Mouse (Mus musculus) left cerebral cortex, adult 9 months (tissue): Measurements from ENCODE around the gene Hsph1.

Experiments
- DNase-seq, 2 experiments: peaks; one replicate each; pipeline ENCODE4 v3.0.0; 2022; ENCODE audit warnings: low spot score in 2 of 2

Gene Hsph1

DNA sequence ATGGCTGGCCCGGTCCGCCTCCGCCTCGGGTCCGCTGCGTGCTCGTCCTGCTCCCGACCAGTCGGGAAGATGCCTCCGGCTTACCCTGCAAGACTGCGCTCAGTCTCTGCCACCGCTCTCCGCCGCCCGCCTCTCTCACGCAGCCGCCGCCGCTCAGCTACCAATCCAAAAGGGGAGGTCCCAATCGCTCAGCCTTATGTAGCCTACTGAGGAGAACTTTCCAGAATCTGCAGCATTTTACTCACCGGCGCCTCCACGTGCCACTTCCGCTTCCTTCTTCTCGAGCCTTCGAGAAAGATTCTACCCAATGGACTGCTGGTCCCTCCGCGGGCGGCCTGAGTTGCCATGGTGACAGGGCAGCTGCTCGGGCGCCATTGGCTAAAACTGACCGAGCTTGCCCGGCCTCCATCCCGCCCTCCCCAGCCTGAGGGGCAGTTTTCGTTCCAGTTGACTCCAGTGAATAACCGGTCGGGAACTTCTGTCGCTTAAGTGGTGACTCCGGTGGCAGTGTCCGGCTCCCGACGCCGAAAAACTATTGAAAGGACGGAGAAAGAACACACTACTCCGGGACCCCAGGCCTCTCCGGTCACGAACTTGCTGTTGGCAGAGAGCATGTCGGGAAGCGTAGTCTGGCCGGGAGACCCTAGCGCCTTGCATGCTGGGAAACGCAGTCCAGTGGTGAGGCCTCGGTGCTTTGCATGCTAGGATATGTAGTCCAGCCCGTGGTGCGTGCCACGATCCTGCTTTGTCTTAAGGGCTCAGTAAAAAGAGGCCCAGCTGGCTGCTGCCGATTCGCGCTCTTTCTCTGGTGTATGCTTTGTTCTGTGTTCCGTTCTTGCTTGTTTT is at the start of gene Hsph1:
Gene Hsph1, minus strand, starts transcription at position 302 of the 846 bp plus-strand sequence.
- peak; percentile 98 to 99 for DNase-seq

DNA sequence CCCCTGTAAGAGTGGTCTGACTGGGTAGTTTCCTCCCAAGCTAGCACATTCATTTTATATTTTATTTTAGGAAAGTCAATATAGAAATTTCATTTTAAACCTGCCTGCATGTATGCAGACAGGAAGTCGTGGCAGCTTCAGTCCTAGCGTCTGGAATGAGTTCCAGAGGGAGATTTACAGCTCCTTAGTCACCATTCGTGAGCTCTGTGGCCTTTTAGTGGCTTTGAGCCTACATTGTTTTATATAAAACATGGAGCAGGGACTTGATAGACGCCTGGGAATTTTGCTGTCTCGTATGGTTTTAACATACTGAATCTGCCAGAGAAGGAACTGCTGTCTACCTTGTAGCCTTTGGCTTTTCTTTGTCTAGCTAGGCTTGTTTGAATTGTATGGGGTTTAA is 44.8 kb upstream of the Hsph1 start:
- no peak for DNase-seq

DNA sequence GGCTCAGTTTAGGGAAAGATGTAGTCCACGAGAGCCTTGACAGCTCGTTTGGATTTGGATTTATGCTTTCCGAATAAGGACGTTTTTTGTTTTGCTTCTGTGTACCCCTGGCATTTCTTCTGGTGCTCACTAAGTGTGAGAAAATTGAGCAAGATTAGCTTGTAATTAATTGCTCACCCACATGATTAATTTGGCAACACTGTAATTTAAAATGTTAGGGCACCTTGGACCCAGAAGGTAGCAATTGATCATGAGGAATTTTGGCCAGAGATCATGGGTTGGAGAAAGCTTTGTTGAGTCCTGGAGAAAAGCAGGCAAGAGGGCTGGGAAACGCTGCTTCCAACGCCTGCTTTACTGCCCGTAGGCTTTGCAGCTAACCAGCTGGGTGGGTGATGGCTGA is 43.7 kb upstream of the Hsph1 start:
- DNase-seq, result no peak

- no peak for DNase-seq
Measured at GRCm38 (mm10) chr5:149679362-149679761, 43.2 kb upstream of the Hsph1 start.

DNA sequence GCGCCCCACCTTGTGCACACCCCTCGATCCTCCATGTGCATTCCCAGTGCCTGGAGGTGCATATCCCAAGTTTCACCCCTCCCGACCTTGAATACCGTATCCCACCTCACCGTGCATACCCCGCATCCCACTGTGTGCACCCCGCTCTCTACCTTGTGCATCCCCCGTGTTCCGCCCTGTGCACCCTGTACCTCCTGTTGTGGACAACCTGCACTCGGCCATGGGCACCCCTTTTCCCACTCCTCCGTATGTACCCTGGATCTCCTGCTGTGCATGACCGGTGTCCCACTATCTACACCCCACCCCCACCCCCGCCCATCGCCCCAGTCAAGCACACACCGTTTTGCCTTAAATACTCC is 42.8 kb upstream of the Hsph1 start:
- no peak for DNase-seq

GRCm38 (mm10) chr5:149678100-149678989 is 42.2 kb upstream of the Hsph1 start, which contains the start of gene B3glct:
Gene B3glct (plus strand): TSS chr5:149678230.
- DNase-seq, result peak in 1 of 2 experiments; percentile 75

DNA sequence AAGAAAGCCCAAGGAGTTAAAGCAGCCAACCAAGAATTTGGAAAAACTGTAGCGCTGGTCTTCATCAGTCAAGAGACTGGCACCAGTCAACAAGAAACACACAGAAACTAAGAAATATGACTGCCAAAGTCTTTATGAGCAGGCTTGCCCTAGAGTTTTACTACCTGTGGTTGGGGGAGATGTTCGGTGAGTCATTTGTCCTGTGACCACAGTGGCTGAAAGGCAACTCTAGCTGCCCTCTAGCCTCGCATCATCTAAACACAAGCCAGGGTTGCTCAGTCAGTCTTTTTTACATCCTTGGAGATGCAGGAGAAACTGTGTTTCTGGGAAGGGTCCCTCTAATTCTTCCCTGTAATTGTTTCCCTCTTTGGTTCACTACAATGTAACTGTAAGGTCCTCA is 41.0 kb upstream of the Hsph1 start:
- no peak for DNase-seq

GRCm38 (mm10) chr5:149663417-149663816 is 27.2 kb upstream of the Hsph1 start:
- no peak for DNase-seq

DNA sequence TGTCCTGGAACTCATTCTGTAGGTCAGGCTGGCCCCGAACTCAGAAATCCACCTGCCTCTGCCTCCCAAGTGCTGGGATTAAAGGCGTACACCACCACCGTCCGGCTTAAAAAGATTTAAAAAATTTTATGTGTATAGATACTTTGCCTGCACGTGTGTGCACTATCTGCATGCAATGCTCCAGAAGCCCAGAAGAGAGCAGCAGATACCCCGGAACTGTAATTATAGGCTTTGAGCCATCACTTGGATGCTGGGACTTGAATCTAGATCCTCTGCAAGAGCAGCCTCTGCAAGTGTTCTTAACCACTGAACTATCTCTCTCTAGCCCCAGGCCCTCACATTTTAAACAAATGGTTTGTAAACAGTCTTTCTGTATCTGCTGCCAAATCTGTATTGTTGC is 26.8 kb upstream of the Hsph1 start:
- DNase-seq, result no peak

- DNase-seq, result no peak
Measured at GRCm38 (mm10) chr5:149661428-149661827, 25.3 kb upstream of the Hsph1 start.

DNA sequence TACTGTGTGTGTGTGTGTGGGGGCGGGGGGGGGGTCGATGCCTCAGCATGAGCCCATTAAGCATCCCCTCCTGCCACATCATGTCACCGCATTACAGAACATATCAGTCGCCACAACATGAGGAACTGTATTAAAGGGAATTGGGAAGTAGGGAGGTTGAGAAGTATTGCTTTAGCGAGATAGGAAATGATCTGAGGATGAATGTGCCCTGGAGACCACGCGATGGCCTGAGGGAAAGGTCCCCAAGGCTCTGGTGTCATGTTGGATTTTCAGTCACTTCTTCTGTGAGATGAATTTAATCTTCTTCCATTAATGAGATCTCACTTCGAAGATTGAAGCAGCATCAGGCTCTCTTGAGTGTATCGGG is 23.2 kb upstream of the Hsph1 start:
- DNase-seq, result no peak

- DNase-seq, result no peak
Measured at GRCm38 (mm10) chr5:149658741-149659413, 22.7 kb upstream of the Hsph1 start.

GRCm38 (mm10) chr5:149658022-149658421 is 21.8 kb upstream of the Hsph1 start:
- DNase-seq, result no peak

- no peak for DNase-seq
Measured at GRCm38 (mm10) chr5:149655636-149656035, 19.5 kb upstream of the Hsph1 start.

- DNase-seq, result no peak
Measured at GRCm38 (mm10) chr5:149650179-149650553, 14.0 kb upstream of the Hsph1 start.

DNA sequence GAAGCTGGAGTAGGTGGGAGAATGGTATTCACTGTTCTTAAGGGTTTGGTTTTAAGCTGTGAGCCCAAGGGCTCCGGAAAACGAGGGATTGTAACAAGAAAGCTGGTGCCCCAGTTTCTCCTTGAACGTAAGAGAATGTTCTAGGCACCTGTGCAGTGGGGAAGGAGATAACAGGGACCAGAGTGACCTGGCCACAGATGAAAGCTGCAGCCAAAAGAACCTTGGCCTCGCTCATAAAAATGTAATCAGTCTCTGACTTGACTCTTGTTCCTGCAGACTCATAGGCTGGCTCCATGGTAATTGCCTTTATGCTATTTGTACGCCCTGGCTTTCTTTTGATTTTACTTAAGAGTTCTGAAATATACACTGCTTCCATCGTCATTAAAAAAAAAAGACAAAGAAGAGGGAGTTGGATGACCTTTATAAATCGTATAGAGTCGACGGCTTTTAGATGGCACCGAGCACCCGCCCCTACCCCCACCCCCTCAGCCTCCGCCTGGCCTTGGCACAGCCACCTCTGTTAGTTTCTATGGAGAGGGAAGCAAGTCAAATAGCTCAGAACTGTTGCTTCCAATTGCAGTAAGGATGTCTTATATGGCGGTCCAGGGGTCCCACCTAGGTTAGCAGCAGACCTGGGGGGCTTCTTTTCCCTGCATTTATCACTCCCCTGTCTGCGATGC is 13.5 kb upstream of the Hsph1 start:
- no peak for DNase-seq

- no peak for DNase-seq
Measured at GRCm38 (mm10) chr5:149648895-149649406, 12.8 kb upstream of the Hsph1 start.

DNA sequence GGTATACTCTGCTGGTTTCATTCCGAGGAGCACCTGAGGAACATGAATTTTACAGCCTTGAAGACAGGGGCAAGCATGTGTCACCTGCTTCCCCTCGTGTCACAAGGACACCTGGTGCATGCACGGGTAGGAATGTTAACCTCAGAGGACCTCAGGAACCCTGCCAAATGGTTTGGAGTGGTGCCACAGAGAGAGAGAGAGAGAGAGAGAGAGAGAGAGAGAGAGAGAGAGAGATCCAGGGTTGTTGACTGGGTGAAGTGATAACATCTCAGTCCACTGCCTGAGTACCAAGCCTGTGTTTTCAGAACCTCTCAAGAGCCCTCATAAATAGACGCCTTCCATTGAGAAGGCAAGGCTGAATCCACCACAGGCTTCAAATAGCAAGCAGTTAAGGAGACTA is 12.0 kb upstream of the Hsph1 start:
- DNase-seq, result no peak

DNA sequence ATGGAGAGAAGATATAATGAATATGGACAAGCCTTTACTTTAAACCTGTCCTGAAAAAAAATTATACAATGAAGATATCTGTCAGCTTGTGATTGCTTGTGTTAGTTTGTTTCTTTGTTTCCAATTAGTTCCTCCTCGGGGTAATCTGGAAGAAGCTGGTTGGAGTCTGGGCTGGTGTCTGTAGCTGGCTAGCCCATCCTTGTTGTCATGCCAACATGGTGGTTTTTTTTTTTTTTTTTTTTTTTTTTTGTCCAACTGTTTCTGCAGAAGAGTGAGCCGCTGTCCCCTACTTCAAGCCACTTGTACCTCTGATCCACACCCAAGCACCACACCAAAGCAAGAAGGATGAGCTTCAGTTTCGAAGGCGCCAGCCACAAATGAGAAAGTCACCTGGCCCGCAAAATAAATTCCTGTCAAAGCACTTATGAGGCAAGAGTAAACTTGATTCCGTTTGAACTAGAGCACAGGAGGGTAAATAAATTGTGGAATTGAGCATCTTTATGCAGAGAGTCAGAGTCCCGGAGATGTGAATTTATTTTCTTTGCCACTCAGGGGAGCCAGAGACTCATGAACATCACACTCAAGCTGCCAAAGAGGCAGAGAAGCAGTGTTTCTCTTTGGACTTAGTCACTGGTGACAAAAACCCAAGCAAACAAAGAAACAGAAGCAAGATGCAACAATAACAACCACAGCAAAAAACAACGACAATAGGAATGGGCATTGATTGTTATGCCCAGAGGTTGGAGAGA is 11.4 kb upstream of the Hsph1 start:
- DNase-seq, result peak in 1 of 2 experiments; percentile 45

DNA sequence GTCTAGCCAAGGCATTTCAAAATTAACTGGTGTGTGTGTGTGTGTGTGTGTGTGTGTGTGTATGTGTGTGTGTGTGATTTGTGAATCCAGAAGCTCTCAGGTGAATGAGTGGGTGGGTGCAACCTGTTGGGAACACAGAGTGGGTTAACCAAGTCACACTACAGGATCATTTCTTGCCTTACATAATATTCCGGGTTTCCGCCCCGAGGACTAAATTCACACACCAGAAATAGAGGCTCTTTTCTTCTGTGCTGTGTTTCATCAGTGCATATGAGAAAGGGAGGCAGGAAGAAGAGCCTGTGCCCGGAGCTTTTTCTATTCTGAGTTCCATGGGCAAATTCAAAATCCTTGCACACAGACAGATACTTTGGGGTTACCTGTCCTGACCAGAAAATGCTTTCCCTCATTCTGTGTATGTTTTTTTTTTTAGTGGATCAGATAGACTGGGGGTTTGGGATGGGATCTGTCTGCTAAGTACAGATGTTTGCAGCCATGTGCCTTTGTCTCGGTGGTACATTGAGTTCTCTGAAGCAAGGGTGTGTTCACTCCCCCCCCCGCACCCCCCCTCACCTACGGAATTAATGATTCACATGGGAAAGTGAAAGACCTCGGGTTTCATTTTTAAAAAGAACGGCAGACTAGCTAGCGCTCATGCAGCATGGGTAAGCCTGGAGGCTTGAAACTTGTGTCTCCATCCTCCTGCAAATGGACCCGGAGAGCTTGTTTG is 6.8 kb upstream of the Hsph1 start:
- DNase-seq, result peak in 1 of 2 experiments; percentile 47
